Mouse (Mus musculus) forelimb bud, embryonic 11.5 days (tissue): ENCODE measurements around the gene Aoah.

Experiments used
- DNase-seq: peaks from one replicate; pipeline ENCODE4 v3.0.0-alpha.2; 2012; ENCODE audit warnings: low read depth, low spot score

The Aoah gene

DNA sequence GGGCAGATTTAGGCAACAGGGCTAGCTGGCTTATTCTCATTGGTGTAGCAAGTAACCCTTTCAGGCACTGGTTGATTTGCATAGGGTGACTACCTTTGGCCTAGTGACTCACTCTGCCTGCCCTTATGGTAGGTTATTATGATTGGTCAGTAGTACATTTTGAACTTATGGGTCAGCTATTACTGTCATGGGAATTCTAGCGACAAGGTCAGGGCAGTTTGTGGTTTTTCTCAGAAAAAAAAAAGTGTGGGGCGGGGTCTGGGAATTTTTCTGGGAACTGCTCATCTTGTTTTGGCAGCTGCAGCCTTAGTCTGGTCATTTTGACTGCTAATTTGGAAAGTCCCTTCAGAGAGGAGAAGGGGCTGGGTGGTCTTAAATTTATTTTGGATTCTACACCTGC, 272.1 kb downstream of the Aoah start:
- DNase-seq: no peak

DNA sequence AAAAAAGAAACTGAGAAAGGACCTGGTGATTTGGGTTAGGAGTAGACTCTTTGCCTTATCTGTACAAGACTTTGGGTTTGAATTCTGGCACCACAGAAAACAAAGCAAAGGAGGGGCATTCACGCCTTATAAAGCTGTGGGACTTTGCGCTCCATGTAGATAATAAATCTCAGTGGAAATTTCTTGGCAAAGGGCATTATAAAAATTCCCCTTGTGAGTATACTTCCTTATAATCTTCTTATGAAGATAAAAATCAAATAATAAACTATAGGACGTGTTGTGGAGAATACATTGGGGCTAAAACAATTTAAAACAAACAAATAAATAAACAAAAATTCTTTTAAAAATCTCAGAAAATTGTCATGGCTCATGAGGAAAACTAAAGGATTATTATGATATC, 280.9 kb downstream of the Aoah start, which contains the start of gene Olfr1370:
TSS of gene Olfr1370 (minus strand) at position 101 of the 400 bp plus-strand sequence.
- no peak for DNase-seq

DNA sequence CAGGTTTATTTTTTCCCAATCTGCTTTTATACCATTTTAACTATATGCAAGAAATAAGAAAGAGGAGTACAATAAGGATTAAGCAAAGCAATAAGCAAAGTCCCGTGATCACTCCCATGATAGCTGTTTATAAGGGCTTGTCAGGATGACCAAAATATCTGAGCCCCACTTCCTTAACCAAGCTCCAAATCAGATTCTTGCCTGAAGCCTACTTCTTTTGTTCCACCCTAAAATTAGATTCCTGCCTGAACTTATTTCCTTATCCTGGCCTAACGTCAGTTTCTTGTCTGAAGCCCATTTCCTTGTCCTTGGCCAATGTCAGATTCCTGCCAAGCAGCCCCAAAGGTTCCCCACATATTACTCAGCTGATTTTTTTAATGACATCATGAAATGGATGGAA, 288.8 kb downstream of the Aoah start:
- DNase-seq: no peak
